Mouse (Mus musculus) embryonic fibroblast, embryonic 13.5 days (primary cell): ENCODE results near the gene Xpot.

Experiments used
- CTCF ChIP-seq: IDR thresholded peaks from 2 replicates; pipeline ENCODE4 v1.5.1; 2011; ENCODE audit warnings: mild to moderate bottlenecking, control low read depth, low read length, moderate library complexity, borderline replicate concordance; ENCODE audit not compliant: insufficient read depth
- POLR2A ChIP-seq: IDR thresholded peaks from 2 replicates; pipeline ENCODE4 v1.6.1; 2011; ENCODE audit warnings: low read depth, mild to moderate bottlenecking, control low read depth, low read length, moderate library complexity

GRCm38 (mm10) chr10:121636276-121636675 is 10.1 kb upstream of the Xpot start:
- TF ChIP-seq POLR2A (no peak), CTCF (no peak)
